ENCODE assay signal across 16 mouse cellular contexts in genomic region chr3:98335331-98335730, GRCm38 (mm10). TPM values are rescaled to one million over a fixed set of nuclear protein-coding genes. Genes with fewer than 3 reads are reported as not detected.
DNase-seq lines count a peak whose midpoint lies in the region; ATAC-seq lines count a peak whose summit lies in the region.
"Had no signal": no experiment of that assay in that cellular context is flagged by ENCODE, and none has a peak within 500 bp of the region (broad histone marks: within the 10 kb centered on the region; RNA-seq: fewer than 3 reads in every experiment).

No protein-coding gene starts in this region.

- DNase-seq in embryonic facial prominence, embryonic 10.5 days (ENCODE audit: low spot score) = no peak
- peak; percentile 18 to 32 for DNase-seq in spleen, postnatal 36 days (ENCODE audit: low spot score in 2 of 2)
- DNase-seq in spleen, adult 12 weeks (ENCODE audit: low spot score) = no peak
- no peak for DNase-seq in cerebellum, adult 18-20 months
- no peak for DNase-seq in urinary bladder, postnatal 10 days (ENCODE audit: low spot score)
- DNase-seq: cerebellum, adult 9-10 months; embryo, embryonic 11 days; kidney, adult 9 months; retina, postnatal 1 day had no signal

- H3K27me3 ChIP-seq in embryonic facial prominence, embryonic 13.5 days = no peaks in the 10 kb centered on the region
- H3K27me3 ChIP-seq in embryonic facial prominence, embryonic 10.5 days (replicated peaks; ENCODE audit: low read depth, poor library complexity, severe bottlenecking) = no peaks in the 10 kb centered on the region
- no peaks in the 10 kb centered on the region for H3K27me3 ChIP-seq in hindbrain, embryonic 15.5 days
- H3K27me3 ChIP-seq in neural tube, embryonic 15.5 days (replicated peaks) = no peaks in the 10 kb centered on the region
- H3K27me3 ChIP-seq: forebrain, embryonic 15.5 days; limb, embryonic 12.5 days; stomach, embryonic 15.5 days had no signal

- H3K9ac ChIP-seq in embryonic facial prominence, embryonic 13.5 days = 0 out of 2 replicates have a peak overlapping the region, but pooled peaks have one; percentile 12
- H3K9ac ChIP-seq in hindbrain, embryonic 15.5 days = no peak overlapping the region
- no peak overlapping the region for H3K9ac ChIP-seq in neural tube, embryonic 15.5 days (replicated peaks)
- H3K9ac ChIP-seq: forebrain, embryonic 15.5 days; limb, embryonic 12.5 days; stomach, embryonic 15.5 days had no signal

- H3K4me1 ChIP-seq in embryonic facial prominence, embryonic 13.5 days = peaks cover 41% of the 10 kb centered on the region
- peaks cover 41% of the 10 kb centered on the region for H3K4me1 ChIP-seq in embryonic facial prominence, embryonic 10.5 days
- H3K4me1 ChIP-seq in hindbrain, embryonic 15.5 days (replicated peaks) = peaks cover 42% of the 10 kb centered on the region
- H3K4me1 ChIP-seq in neural tube, embryonic 15.5 days = peaks cover 34% of the 10 kb centered on the region

- no peak overlapping the region for H3K4me2 ChIP-seq in embryonic facial prominence, embryonic 13.5 days
- H3K4me2 ChIP-seq in hindbrain, embryonic 15.5 days = peak overlapping the region; percentile 99
- peak overlapping the region; percentile 99; the same call in 1 of the 2 replicates for H3K4me2 ChIP-seq in neural tube, embryonic 15.5 days
- H3K4me2 ChIP-seq: forebrain, embryonic 15.5 days; limb, embryonic 12.5 days had no signal

- H3K36me3 ChIP-seq in embryonic facial prominence, embryonic 13.5 days = peaks cover 45% of the 10 kb centered on the region
- H3K36me3 ChIP-seq in embryonic facial prominence, embryonic 10.5 days (replicated peaks) = peaks cover 49% of the 10 kb centered on the region
- H3K36me3 ChIP-seq in hindbrain, embryonic 15.5 days = 0 out of 2 replicates have a peak, but pooled peaks cover 3% of the 10 kb centered on the region
- H3K36me3 ChIP-seq in neural tube, embryonic 15.5 days = 0 out of 2 replicates have a peak, but pooled peaks cover 6% of the 10 kb centered on the region

- no peak overlapping the region for H3K27ac ChIP-seq in embryonic facial prominence, embryonic 13.5 days
- H3K27ac ChIP-seq in embryonic facial prominence, embryonic 10.5 days (replicated peaks) = no peak overlapping the region
- H3K27ac ChIP-seq in hindbrain, embryonic 15.5 days (replicated peaks) = no peak overlapping the region
- 0 out of 2 replicates have a peak overlapping the region, but pooled peaks have one; percentile 25 for H3K27ac ChIP-seq in neural tube, embryonic 15.5 days (replicated peaks)
- H3K27ac ChIP-seq: forebrain, embryonic 15.5 days; limb, embryonic 12.5 days; stomach, embryonic 15.5 days had no signal

- H3K9me3 ChIP-seq in embryonic facial prominence, embryonic 13.5 days = no peaks in the 10 kb centered on the region
- H3K9me3 ChIP-seq in embryonic facial prominence, embryonic 10.5 days = no peaks in the 10 kb centered on the region
- H3K9me3 ChIP-seq in hindbrain, embryonic 15.5 days = no peaks in the 10 kb centered on the region
- no peaks in the 10 kb centered on the region for H3K9me3 ChIP-seq in neural tube, embryonic 15.5 days (replicated peaks)
- H3K9me3 ChIP-seq: forebrain, embryonic 15.5 days; limb, embryonic 12.5 days; stomach, embryonic 15.5 days had no signal

- H3K4me3 ChIP-seq in embryonic facial prominence, embryonic 13.5 days = no peak overlapping the region
- H3K4me3 ChIP-seq in embryonic facial prominence, embryonic 10.5 days = no peak overlapping the region
- no peak overlapping the region for H3K4me3 ChIP-seq in hindbrain, embryonic 15.5 days
- no peak overlapping the region for H3K4me3 ChIP-seq in neural tube, embryonic 15.5 days (replicated peaks)
- H3K4me3 ChIP-seq: forebrain, embryonic 15.5 days; limb, embryonic 12.5 days; stomach, embryonic 15.5 days had no signal

- no peak for ATAC-seq in embryonic facial prominence, embryonic 13.5 days (ENCODE audit: insufficient number of reproducible peaks, insufficient read depth, low FRiP score, low TSS enrichment, low read depth)
- no peak for ATAC-seq in hindbrain, embryonic 15.5 days (ENCODE audit: low FRiP score, low read depth)
- ATAC-seq in neural tube, embryonic 15.5 days (ENCODE audit: low FRiP score) = no peak
- ATAC-seq: forebrain, embryonic 15.5 days; lung, postnatal 0 days had no signal

RNA-seq across cellular contexts. Expression of gene Phgdh, which starts 4.5 kb away (rescaled TPM):
- 229 and 256 TPM in 2 replicates for polyA plus RNA-seq in embryonic facial prominence, embryonic 13.5 days (2015; fragmentation: Nextera tagmentation; extraction: Ambion mirVana)
- 373 and 379 TPM in 2 replicates for polyA plus RNA-seq in embryonic facial prominence, embryonic 10.5 days (2016; fragmentation: Nextera tagmentation; extraction: Ambion mirVana)
- polyA plus RNA-seq in hindbrain, embryonic 15.5 days (2015; fragmentation: Nextera tagmentation; extraction: Ambion mirVana) = 179 and 188 TPM in 2 replicates
- 156 and 225 TPM in 2 replicates for polyA plus RNA-seq in neural tube, embryonic 15.5 days (2015; fragmentation: Nextera tagmentation; extraction: Ambion mirVana)

RNA-seq across cellular contexts. Expression of gene Zfp697, which starts 46.9 kb away (rescaled TPM):
- 7.2 and 8.2 TPM in 2 replicates for polyA plus RNA-seq in embryonic facial prominence, embryonic 13.5 days (2015; fragmentation: Nextera tagmentation; extraction: Ambion mirVana)
- polyA plus RNA-seq in embryonic facial prominence, embryonic 10.5 days (2016; fragmentation: Nextera tagmentation; extraction: Ambion mirVana) = 8.2 and 8.8 TPM in 2 replicates
- 14.7 and 17.3 TPM in 2 replicates for polyA plus RNA-seq in hindbrain, embryonic 15.5 days (2015; fragmentation: Nextera tagmentation; extraction: Ambion mirVana)
- 15.8 and 17.0 TPM in 2 replicates for polyA plus RNA-seq in neural tube, embryonic 15.5 days (2015; fragmentation: Nextera tagmentation; extraction: Ambion mirVana)

RNA-seq across cellular contexts. Expression of gene Hmgcs2, which starts 55.1 kb away (rescaled TPM):
- 2.6 and 6.4 TPM in 2 replicates for polyA plus RNA-seq in embryonic facial prominence, embryonic 13.5 days (2015; fragmentation: Nextera tagmentation; extraction: Ambion mirVana)
- 1.0 and 1.6 TPM in 2 replicates for polyA plus RNA-seq in embryonic facial prominence, embryonic 10.5 days (2016; fragmentation: Nextera tagmentation; extraction: Ambion mirVana)
- 21.1 and 22.7 TPM in 2 replicates for polyA plus RNA-seq in hindbrain, embryonic 15.5 days (2015; fragmentation: Nextera tagmentation; extraction: Ambion mirVana)
- 15.3 and 17.7 TPM in 2 replicates for polyA plus RNA-seq in neural tube, embryonic 15.5 days (2015; fragmentation: Nextera tagmentation; extraction: Ambion mirVana)

Comparison
In these comparisons a context has a peak if more than half of its experiments do, and no peak if none do; other contexts are left out.
1. DNase-seq: peak in spleen, postnatal 36 days (2 of 2); none in embryonic facial prominence, embryonic 10.5 days (single experiment), spleen, adult 12 weeks (single experiment), cerebellum, adult 18-20 months (0 of 2) and urinary bladder, postnatal 10 days (single experiment).